Mouse (Mus musculus) adrenal gland, postnatal 25 days (tissue): ENCODE results near the gene Gm4353. TPM values are rescaled to one million over a fixed set of nuclear protein-coding genes. Genes with fewer than 3 reads are reported as not detected.
"Not testable (repeated sequence)": the region's sequence is repeated elsewhere in the genome, so short reads cannot be mapped to it uniquely, and the experiment has no call there.

Experiments used
- DNase-seq: peaks from one replicate; pipeline ENCODE4 v3.0.0; 2021; ENCODE audit warnings: mixed read lengths
- long read RNA-seq: library from polyadenylated mRNA; stranded (forward); transcript quantifications from one replicate; pipeline ENCODE4 v2.0.0, GENCODE M21; 2021
- total RNA-seq: library from RNA; stranded (reverse); gene quantifications from 2 replicates; pipeline ENCODE4 v1.2.3, GENCODE M21; 2021

Gm4353 gene
- total RNA-seq = 3.9 and 4.2 TPM in 2 replicates
- long read RNA-seq = 0 reads

DNA sequence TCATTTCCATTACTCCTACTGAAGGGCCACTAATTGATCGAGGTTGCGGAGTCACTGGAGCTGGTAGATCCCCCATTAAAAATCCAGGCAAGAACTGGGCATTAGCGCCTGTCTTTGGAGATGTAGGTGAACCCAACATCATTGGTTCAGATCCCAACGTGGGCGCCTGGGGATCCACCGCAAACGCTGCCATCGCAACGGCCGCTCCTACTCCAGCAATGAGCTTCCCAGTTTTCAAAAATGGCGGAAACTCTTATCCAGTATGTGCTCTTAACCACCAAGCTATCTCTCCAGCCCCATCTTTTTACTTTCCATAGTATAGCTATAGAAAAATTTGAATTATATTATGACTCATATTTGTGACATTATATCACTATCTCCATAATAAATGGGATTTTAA, at the start of gene Gm4353:
Gene Gm4353, minus strand, starts transcription at position 270 of the 400 bp plus-strand sequence.
- DNase-seq = not testable (repeated sequence)

DNA sequence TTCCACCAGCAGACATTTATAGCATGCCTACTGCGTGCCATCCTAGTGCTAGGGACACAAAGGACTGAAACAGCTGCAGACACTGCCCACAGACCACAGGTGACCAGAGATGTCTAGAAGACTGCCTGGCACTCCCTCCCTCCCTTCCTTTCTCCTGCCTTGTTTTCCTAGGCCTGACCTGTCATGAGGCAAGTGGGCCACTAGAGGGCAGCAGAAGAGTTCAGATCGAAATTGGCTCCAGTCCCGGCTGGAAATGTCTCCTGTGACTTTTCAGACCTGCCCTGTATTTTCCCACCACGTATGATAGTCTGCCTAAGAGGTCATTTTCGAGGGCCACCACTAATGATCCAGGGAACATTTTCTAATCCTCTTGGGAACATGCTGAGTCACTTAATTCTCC, 47.6 kb upstream of the Gm4353 start:
- DNase-seq = peak; percentile 75

DNA sequence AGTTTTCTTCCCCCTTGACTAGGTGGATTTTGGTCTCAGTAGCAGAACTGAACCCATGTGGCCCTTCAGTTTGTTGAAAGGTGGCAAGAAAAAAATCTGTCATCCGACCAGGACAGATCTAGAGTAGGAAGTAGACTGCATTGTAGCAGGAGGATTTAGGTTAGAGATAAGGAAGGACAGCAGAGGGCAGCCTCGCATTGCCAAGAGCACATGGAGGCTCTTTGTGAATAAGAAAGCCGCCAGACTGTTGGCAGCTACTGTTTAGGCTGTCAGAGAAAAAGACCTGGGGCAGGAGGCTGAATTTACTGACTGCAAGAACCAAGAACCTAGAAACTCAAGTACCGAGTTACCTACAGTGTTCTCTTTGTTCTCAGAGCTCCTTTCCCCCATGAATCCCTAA, 47.0 kb upstream of the Gm4353 start:
- DNase-seq = peak; percentile 28

DNA sequence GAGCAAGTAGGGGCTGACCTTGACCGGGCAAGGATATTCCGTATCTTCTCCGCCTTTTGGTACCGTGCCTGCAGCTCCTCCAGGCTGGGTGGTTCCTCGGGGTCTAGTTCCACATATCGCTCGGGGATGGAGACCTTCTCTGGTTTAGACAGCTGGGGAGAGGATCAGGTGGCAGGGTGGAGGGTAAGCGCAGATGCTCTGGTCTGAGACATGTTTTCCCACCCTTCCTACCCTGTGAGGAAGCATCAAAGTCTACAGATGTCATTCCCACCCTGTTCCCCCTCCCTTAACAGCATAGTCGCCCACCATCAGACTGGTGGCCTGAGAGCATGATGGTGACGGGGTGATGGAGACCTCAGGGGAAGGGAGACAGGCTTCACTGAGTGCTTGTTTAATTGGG, 44.9 kb upstream of the Gm4353 start:
- DNase-seq = no peak

DNA sequence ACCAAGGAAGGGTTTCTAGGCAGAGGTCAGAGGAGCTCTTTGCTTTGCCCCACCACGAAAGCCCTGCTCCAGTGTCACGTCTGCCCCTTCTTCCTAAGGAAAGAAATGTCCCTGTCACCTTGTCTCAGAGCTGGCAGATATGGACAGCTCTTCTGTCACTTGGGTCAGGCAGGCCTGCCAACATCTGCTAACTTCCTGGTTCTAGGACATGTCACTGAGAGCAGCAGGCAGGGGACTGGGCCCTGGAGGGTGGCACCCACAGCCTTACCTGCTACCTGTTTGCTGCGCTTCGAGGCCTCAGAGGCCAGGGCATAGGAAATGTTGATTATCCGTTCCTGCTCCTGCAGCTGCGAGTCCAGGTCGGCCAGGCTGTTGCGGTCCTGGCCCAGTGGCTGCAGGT, 43.9 kb upstream of the Gm4353 start:
- DNase-seq = no peak

- DNase-seq = no peak
Observed at GRCm38 (mm10) chr7:116127052-116127451, 42.6 kb upstream of the Gm4353 start.

GRCm38 (mm10) chr7:116125671-116126070, 41.2 kb upstream of the Gm4353 start:
- DNase-seq = no peak

DNA sequence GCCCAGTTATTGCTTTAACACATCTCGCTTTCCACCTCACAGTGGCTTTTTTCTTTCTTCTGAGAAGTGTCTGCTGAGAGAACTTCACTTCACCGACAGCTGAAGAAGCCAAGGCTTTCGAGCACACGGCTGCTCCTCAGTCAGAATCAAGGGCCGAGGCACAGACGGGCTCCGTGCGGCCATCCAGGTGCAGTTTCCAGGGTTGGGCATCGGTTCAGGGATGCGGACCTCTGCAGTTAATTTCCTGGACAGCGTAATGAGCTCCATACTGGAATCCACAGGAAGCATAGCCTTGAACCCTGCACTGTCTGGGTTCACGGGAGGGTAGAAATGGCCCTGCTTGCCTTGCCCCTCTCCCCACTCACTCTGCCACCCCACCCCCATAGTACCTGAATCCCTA, 39.6 kb upstream of the Gm4353 start:
- no peak for DNase-seq

DNA sequence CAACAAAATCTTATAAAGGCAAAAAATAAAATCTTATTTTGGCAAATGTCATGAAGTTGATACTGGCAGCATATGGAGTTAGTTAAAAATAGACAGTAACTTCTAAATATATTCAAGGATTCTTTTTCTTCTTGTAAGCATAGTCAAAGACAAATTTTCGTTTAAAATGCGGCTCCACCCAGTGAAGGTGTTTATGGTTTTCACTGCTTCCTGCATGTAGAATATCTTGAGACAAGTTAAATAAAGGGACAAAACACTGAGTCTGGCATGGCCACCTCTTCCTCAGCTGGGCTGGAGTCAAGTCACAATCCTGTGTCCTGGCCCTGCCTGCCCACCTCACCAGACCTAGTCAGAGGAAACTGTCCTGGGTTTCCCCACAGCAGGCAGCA, 39.2 kb upstream of the Gm4353 start:
- no peak for DNase-seq

GRCm38 (mm10) chr7:116122981-116123596, 38.7 kb upstream of the Gm4353 start:
- DNase-seq = no peak

- no peak for DNase-seq
Observed at GRCm38 (mm10) chr7:116121202-116121601, 36.8 kb upstream of the Gm4353 start.

GRCm38 (mm10) chr7:116120737-116121136, 36.3 kb upstream of the Gm4353 start:
- no peak for DNase-seq

DNA sequence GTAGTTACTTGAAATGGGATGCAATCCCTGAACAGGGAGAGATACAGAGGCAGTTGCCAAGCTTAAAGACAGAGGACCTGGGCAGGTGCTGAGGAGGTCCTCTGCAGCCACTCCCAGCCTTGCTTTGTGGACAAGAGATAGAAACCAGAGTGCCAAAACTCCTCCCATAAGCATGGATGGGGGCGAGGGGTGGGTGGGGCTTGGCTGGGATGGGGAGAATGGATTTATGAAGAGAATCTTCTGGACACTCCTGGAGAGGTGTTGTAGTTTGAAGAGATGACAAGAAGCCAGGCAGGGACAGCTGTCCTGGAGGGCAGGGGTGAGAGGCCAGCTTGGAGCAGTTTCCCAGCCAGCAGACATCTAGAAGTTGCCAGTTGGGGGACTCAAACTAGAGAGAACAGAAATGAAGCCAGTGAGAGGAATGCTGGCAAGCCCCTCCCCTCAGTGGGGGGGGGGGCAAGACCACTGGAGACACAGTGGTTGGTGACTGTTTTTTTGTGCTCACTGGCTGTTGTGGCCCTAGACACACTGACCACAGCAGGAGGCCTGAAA, 34.9 kb upstream of the Gm4353 start:
- DNase-seq = no peak

DNA sequence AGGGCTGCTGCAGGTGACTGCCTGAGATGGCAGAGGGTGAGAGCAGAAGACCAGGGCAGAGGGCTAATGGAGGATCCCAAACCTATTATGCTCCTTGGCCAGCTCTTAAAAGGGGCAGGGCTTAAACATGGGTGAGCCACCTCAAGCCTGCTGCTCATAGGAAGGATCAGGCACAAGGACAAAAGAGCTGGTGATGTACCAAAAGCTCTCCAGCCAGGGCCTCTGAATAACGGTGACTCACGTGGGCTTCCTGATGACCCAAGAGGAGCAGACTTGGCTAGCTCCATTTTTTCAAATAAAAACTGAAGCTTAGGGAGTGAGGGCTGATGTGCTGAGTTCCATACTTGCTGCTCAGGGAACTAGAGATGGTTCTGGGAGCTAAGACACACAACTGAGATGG, 31.6 kb upstream of the Gm4353 start:
- DNase-seq = peak; percentile 34

- peak; percentile 23 for DNase-seq
Observed at GRCm38 (mm10) chr7:116115216-116115930, 30.9 kb upstream of the Gm4353 start.

- no peak for DNase-seq
Observed at GRCm38 (mm10) chr7:116111546-116111945, 27.1 kb upstream of the Gm4353 start.

- DNase-seq = no peak
Observed at GRCm38 (mm10) chr7:116110661-116111060, 26.2 kb upstream of the Gm4353 start.

DNA sequence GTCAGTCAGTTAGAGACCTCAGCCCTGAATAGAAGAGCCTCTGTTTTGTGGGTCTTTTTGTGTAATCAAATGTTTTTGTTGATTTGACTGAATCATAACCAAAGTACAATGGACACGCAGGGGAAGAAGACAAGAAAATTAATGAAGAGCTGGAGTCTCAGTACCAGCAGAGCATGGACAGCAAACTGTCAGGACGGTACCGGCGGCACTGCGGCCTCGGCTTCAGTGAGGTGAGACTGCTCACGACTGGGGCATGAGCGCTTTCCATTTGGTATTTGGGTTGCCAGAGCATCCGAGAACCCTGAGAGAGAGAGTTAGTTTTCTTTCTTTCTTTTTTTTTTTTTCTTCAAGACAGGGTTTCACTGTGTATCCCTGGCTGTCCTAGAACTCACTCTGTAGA, 18.7 kb upstream of the Gm4353 start:
- no peak for DNase-seq

- DNase-seq = peak; percentile 29
Observed at GRCm38 (mm10) chr7:116099952-116100528, 15.6 kb upstream of the Gm4353 start.

DNA sequence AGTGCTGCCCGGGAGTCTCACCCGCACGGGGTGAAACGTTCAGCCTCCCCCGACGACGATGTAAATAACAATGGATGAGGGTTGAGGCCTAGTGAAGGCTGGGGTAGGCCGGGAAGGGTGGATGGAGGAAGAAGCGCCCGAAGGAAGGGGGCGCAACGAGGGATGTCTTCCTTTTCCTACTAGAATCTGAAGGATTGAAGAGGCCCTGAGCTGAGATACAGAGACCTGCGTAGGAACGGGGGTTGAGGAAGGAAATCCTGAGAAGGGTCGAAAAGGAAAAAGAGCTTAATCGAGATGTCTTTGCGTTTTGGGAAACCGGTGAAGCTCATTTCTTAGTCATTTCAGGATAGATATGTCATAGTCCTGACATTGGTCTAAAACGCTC, 9.0 kb upstream of the Gm4353 start:
- DNase-seq = no peak

GRCm38 (mm10) chr7:116092710-116093465, 8.5 kb upstream of the Gm4353 start:
- DNase-seq = peak; percentile 88

DNA sequence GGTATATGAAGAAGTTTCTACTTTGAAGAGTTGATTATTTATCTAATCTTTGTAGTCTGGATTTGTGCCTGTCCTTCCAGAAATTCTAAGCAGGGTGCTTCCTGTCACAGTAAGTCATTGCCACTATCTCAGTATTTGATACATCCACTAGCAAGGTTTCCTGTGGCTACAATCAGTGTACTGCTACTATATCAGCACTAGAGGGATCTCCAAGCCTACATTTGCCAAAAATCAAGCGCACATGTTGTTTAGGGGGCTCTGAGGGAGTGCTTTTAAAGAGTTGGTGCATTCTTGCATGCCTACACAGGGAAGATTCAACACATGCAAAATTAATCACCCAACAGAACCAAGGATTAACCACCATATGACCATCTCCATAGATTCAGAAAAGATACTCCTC, 23.7 kb downstream of the Gm4353 start:
- no peak for DNase-seq
